Mouse (Mus musculus) urinary bladder, postnatal 14 days (tissue): ENCODE measurements around the gene Gstt1.
A peak's percentile ranks its signal among the peaks of the same experiment; 100 is the strongest.

Source experiments
- DNase-seq: peaks from one replicate; pipeline ENCODE4 v3.0.0; 2021; ENCODE audit warnings: low spot score

The Gstt1 gene

GRCm38 (mm10) chr10:75763682-75764518 lies 34.5 kb downstream of the Gstt1 start, which contains the start of gene Cabin1:
Cabin1 (minus strand) TSS chr10:75764341.
- peak; percentile 98 for DNase-seq

DNA sequence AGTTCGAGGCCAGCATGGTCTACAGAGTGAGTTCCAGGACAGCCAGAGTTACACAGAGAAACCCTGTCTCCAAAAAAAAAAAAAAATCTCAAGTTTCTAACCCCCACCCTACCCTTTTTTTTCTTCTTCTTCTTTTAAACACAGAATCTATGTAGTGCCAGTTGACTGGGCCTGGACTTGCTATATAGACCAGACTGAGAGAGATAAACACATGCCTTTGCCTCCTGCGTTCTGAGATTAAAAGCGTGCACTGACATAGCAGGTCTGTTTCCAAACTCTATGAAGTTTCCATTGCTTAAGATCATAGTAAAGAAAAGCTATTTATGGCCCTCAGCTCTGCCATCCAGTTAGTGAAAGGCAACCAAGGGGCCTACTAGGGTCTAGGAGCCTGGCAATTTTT lies 36.0 kb downstream of the Gstt1 start:
- no peak for DNase-seq

DNA sequence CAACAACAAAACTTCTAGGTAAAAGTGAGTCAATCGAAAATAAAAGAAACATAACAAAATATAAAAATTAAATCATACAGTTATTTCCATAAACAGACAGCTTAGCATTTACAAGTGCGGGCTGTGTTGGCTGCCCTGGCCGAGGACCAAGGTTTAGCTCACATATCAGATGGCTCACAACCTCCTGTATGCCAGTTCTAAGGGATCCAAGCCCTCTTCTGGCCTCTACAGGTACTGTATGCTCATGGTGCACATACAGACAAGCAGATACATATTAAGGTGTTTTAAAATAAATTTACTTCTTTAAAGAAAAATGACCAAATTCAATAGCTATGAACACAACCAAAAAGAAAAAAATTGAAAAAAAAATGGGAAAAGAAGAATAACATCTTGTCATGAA lies 38.1 kb downstream of the Gstt1 start:
- no peak for DNase-seq

DNA sequence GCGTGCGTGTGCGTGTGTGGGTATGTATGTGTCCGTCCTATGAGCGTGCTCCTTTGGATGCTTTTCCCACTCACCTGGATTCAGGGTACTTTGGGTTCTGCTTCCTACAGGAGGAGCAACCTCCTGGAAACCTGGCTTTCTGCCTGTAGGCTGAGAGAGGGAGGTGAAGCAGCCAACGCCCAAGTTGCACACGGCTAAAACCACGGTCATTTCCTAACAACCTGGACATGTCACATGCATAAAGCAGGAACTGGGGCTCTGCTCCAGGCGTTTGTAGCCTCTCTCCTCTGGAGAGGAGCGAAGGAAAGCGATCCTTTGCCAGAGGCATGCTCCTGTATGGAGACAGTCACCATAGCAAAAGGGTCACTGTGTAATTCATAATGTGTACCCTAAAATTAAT lies 41.7 kb downstream of the Gstt1 start:
- no peak for DNase-seq

DNA sequence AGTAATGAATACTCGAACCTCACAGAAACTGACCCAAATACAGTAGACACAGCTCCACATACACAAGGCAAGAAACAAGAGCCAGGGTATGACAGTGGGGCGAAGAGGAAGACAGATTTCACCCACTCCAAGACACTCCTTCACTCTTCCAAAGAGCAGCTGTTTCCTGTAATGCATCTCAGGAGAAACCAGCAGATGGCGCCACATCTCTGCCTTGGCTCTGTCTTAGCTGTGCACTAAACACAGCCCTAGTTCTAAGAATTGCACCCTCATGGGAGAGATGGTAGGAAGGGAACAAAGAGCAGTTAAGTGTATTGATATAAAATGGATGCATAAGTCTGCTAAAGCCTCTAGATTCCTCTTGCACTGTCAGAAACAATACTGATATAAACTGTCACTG lies 54.4 kb downstream of the Gstt1 start:
- DNase-seq = peak; percentile 83

DNA sequence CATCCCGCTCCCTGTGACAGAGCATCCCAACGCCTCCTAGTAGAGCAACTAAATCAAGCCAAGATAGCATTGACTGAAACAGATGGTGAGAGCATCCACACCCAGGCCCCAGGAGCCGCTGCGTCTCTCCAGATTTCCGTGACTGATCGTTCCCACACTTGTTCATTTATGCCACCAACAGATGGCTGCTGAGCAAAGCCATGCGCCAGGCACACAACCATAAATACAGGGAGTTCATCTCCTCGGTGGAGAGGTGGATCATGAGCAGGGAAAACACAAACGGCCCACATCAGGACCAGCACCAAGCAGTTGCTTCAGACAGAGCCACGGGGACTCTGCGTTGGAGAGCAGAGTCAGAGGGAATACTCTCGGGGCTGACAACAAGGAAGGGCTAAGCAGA lies 55.0 kb downstream of the Gstt1 start:
- no peak for DNase-seq

- peak; percentile 11 for DNase-seq
Measured at GRCm38 (mm10) chr10:75740866-75741265, 57.5 kb downstream of the Gstt1 start.
